Mouse (Mus musculus) spleen, embryonic (tissue): ENCODE measurements around the gene Copb1.

Experiments
- CTCF ChIA-PET: fragments of 350-600 bp; sonication (Branson Sonifier 250); formaldehyde crosslinking; loops from one replicate; lab custom pipeline; 2022; lab: Charles Lee

Gene Copb1

GRCm38 (mm10) chr7:114226521-114226920 is 28.0 kb downstream of the Copb1 start:
- CTCF ChIA-PET = no interaction called here

- CTCF ChIA-PET = no interaction called here
Observed at GRCm38 (mm10) chr7:114220433-114220832, 34.1 kb downstream of the Copb1 start.

GRCm38 (mm10) chr7:114216908-114217307 is 37.6 kb downstream of the Copb1 start:
- CTCF ChIA-PET = interaction anchor here (0.5 to 0.9 kb wide), 2 partner anchors 148 to 297 kb away, joined by 4 to 10 read pairs; no protein-coding TSS in a partner anchor

GRCm38 (mm10) chr7:114214385-114214784 is 40.1 kb downstream of the Copb1 start:
- CTCF ChIA-PET = interaction anchor here (0.6 to 2.1 kb wide), 3 partner anchors 26 to 149 kb away, joined by 4 to 13 read pairs (median 4); no protein-coding TSS in a partner anchor

- CTCF ChIA-PET = interaction anchor here (0.6 to 2.1 kb wide), 4 partner anchors 27 to 148 kb away, joined by 3 to 13 read pairs (median 4); no protein-coding TSS in a partner anchor
Observed at GRCm38 (mm10) chr7:114213537-114213936, 41.0 kb downstream of the Copb1 start.

- CTCF ChIA-PET = interaction anchor here (0.6 kb wide), 1 partner anchor 72 kb away, joined by 6 read pairs; no protein-coding TSS in a partner anchor
Observed at GRCm38 (mm10) chr7:114210618-114211017, 43.9 kb downstream of the Copb1 start.

GRCm38 (mm10) chr7:114209841-114210240 is 44.7 kb downstream of the Copb1 start:
- CTCF ChIA-PET = no interaction called here

GRCm38 (mm10) chr7:114203491-114204359 is 50.8 kb downstream of the Copb1 start:
- CTCF ChIA-PET = no interaction called here

- CTCF ChIA-PET = no interaction called here
Observed at GRCm38 (mm10) chr7:114202972-114203404, 51.5 kb downstream of the Copb1 start.

- CTCF ChIA-PET = no interaction called here
Observed at GRCm38 (mm10) chr7:114200651-114201050, 53.9 kb downstream of the Copb1 start.

- CTCF ChIA-PET = interaction anchor here (0.6 to 0.7 kb wide), 2 partner anchors 23 to 230 kb away, joined by 3 to 5 read pairs; no protein-coding TSS in a partner anchor
Observed at GRCm38 (mm10) chr7:114199428-114200110, 54.9 kb downstream of the Copb1 start.

GRCm38 (mm10) chr7:114198252-114198651 is 56.3 kb downstream of the Copb1 start:
- CTCF ChIA-PET = interaction anchor here (0.6 to 1.2 kb wide), 4 partner anchors 31 to 133 kb away, joined by 3 to 8 read pairs (median 6); no protein-coding TSS in a partner anchor

GRCm38 (mm10) chr7:114196588-114196987 is 57.9 kb downstream of the Copb1 start:
- CTCF ChIA-PET = interaction anchor here (0.7 kb wide), 1 partner anchor 84 kb away, joined by 4 read pairs; no protein-coding TSS in a partner anchor

- CTCF ChIA-PET = interaction anchor here (0.6 to 0.7 kb wide), 2 partner anchors 58 to 96 kb away, joined by 4 to 8 read pairs; no protein-coding TSS in a partner anchor
Observed at GRCm38 (mm10) chr7:114194788-114195187, 59.7 kb downstream of the Copb1 start.

GRCm38 (mm10) chr7:114194224-114194623 is 60.3 kb downstream of the Copb1 start:
- CTCF ChIA-PET = no interaction called here

- CTCF ChIA-PET = no interaction called here
Observed at GRCm38 (mm10) chr7:114193284-114194067, 61.0 kb downstream of the Copb1 start.

- CTCF ChIA-PET = no interaction called here
Observed at GRCm38 (mm10) chr7:114192581-114192980, 61.9 kb downstream of the Copb1 start.

- CTCF ChIA-PET = interaction anchor here (0.6 kb wide), 1 partner anchor 644 kb away, joined by 7 read pairs; no protein-coding TSS in a partner anchor
Observed at GRCm38 (mm10) chr7:114183416-114183815, 71.1 kb downstream of the Copb1 start.

GRCm38 (mm10) chr7:114182708-114183107 is 71.8 kb downstream of the Copb1 start:
- CTCF ChIA-PET = interaction anchor here (0.6 kb wide), 1 partner anchor 30 kb away, joined by 6 read pairs; no protein-coding TSS in a partner anchor

GRCm38 (mm10) chr7:114181391-114181790 is 73.1 kb downstream of the Copb1 start:
- CTCF ChIA-PET = interaction anchor here (0.6 kb wide), 1 partner anchor 43 kb away, joined by 4 read pairs; no protein-coding TSS in a partner anchor
